Mouse (Mus musculus): ENCODE results near the gene Izumo2.

- TF ChIP-seq EP300 (IDR thresholded peaks at IDR 0.05; ENCODE audit: low read depth): no peak
- TF ChIP-seq CTCF (IDR thresholded peaks at IDR 0.05; ENCODE audit: low read depth): no peak
Observed at GRCm38 (mm10) chr7:44693427-44694175, 14.9 kb upstream of the Izumo2 start.
